8 mouse cellular contexts compared by ENCODE assay signal in genomic region chr3:133092936-133093335, GRCm38 (mm10). TPM values are rescaled to one million over a fixed set of nuclear protein-coding genes. Genes with fewer than 3 reads are reported as not detected.
DNase-seq lines count a peak whose midpoint lies in the region; ATAC-seq lines count a peak whose summit lies in the region.

No protein-coding gene starts in this region.

- peak overlapping the region; percentile 91 for H3K4me3 ChIP-seq in kidney, embryonic 15.5 days (replicated peaks)
- peak overlapping the region; percentile 87 for H3K4me3 ChIP-seq in forebrain, embryonic 10.5 days
- H3K4me3 ChIP-seq in limb, embryonic 13.5 days, result peak overlapping the region; percentile 70
- H3K4me3 ChIP-seq in neural tube, embryonic 13.5 days, result peak overlapping the region; percentile 79

- 81% methylated on average over 1 of the region's 1 CpGs for WGBS in kidney, embryonic 15.5 days
- WGBS in forebrain, embryonic 10.5 days, result 92% methylated on average over 1 of the region's 1 CpGs
- WGBS in limb, embryonic 13.5 days, result 92% methylated on average over 1 of the region's 1 CpGs
- WGBS in neural tube, embryonic 13.5 days, result 87% methylated on average over 1 of the region's 1 CpGs

- no peak overlapping the region for H3K9ac ChIP-seq in kidney, embryonic 15.5 days
- H3K9ac ChIP-seq in limb, embryonic 13.5 days, result peak overlapping the region; percentile 91; the same call in 1 of the 2 replicates
- H3K9ac ChIP-seq in neural tube, embryonic 13.5 days, result peak overlapping the region; percentile 95

- H3K4me1 ChIP-seq in kidney, embryonic 15.5 days, result peaks cover 23% of the 10 kb centered on the region
- peaks cover 35% of the 10 kb centered on the region for H3K4me1 ChIP-seq in forebrain, embryonic 10.5 days
- H3K4me1 ChIP-seq in limb, embryonic 13.5 days, result peaks cover 35% of the 10 kb centered on the region
- peaks cover 34% of the 10 kb centered on the region for H3K4me1 ChIP-seq in neural tube, embryonic 13.5 days (replicated peaks)

- H3K27ac ChIP-seq in kidney, embryonic 15.5 days, result no peak overlapping the region
- no peak overlapping the region for H3K27ac ChIP-seq in forebrain, embryonic 10.5 days
- no peak overlapping the region for H3K27ac ChIP-seq in limb, embryonic 13.5 days
- no peak overlapping the region for H3K27ac ChIP-seq in neural tube, embryonic 13.5 days (replicated peaks)

- DNase-seq in kidney, postnatal 25 days, result no peak
- DNase-seq in forebrain, embryonic 10.5 days (ENCODE audit: extremely low spot score, low spot score), result no peak
- DNase-seq in frontal cortex, adult 2 months (ENCODE audit: extremely low spot score in 1 of 2, low spot score in 1 of 2), result no peak
- no peak for DNase-seq in thymus, postnatal 4 days

- H3K27me3 ChIP-seq in kidney, embryonic 15.5 days, result no peaks in the 10 kb centered on the region
- no peaks in the 10 kb centered on the region for H3K27me3 ChIP-seq in forebrain, embryonic 10.5 days (ENCODE audit: poor library complexity, severe bottlenecking)
- H3K27me3 ChIP-seq in limb, embryonic 13.5 days, result no peaks in the 10 kb centered on the region
- no peaks in the 10 kb centered on the region for H3K27me3 ChIP-seq in neural tube, embryonic 13.5 days

- no peaks in the 10 kb centered on the region for H3K9me3 ChIP-seq in kidney, embryonic 15.5 days (replicated peaks)
- H3K9me3 ChIP-seq in forebrain, embryonic 10.5 days, result no peaks in the 10 kb centered on the region
- H3K9me3 ChIP-seq in limb, embryonic 13.5 days, result no peaks in the 10 kb centered on the region
- no peaks in the 10 kb centered on the region for H3K9me3 ChIP-seq in neural tube, embryonic 13.5 days

- H3K4me2 ChIP-seq in kidney, embryonic 15.5 days, result peak overlapping the region; percentile 66
- H3K4me2 ChIP-seq in limb, embryonic 13.5 days (replicated peaks), result peak overlapping the region; percentile 73
- peak overlapping the region; percentile 66 for H3K4me2 ChIP-seq in neural tube, embryonic 13.5 days

- ATAC-seq in kidney, embryonic 15.5 days (replicated peaks; ENCODE audit: low FRiP score), result no peak
- no peak for ATAC-seq in limb, embryonic 13.5 days (ENCODE audit: low FRiP score, low read depth)
- no peak for ATAC-seq in neural tube, embryonic 13.5 days (ENCODE audit: low read depth)
- no peak for ATAC-seq in CD4-positive, CD25-positive, alpha-beta regulatory T cell, adult 4 months

- peaks cover 12% of the 10 kb centered on the region for H3K36me3 ChIP-seq in kidney, embryonic 15.5 days
- peaks cover 18% of the 10 kb centered on the region for H3K36me3 ChIP-seq in forebrain, embryonic 10.5 days (replicated peaks)
- peaks cover 12% of the 10 kb centered on the region for H3K36me3 ChIP-seq in limb, embryonic 13.5 days
- H3K36me3 ChIP-seq in neural tube, embryonic 13.5 days, result peaks cover 9% of the 10 kb centered on the region

RNA-seq across cellular contexts. Expression of gene Gstcd, which starts 1.1 kb away (rescaled TPM):
- polyA plus RNA-seq in kidney, embryonic 15.5 days (2015; fragmentation: Nextera tagmentation; extraction: Ambion mirVana), result 8.6 and 9.0 TPM in 2 replicates
- polyA plus RNA-seq in forebrain, embryonic 10.5 days (2016; fragmentation: Nextera tagmentation; extraction: Ambion mirVana), result 8.8 and 10.0 TPM in 2 replicates
- polyA plus RNA-seq in limb, embryonic 13.5 days (2015; fragmentation: Nextera tagmentation; extraction: Ambion mirVana), result 7.4 and 7.9 TPM in 2 replicates
- 4.1 and 5.7 TPM in 2 replicates for polyA plus RNA-seq in neural tube, embryonic 13.5 days (2015; fragmentation: Nextera tagmentation; extraction: Ambion mirVana)
- 1 to 10 TPM; 2.1 to 3.8 TPM for polyA plus RNA-seq in CD4-positive, CD25-positive, alpha-beta regulatory T cell, adult 4 months (2017; shearing (Covaris generic))
- polyA plus RNA-seq in frontal cortex, adult 2 months (2012; rRNA removed), result 3.7 and 4.2 TPM in 2 replicates

RNA-seq across cellular contexts. Expression of gene Ints12, which starts 1.3 kb away (rescaled TPM):
- polyA plus RNA-seq in kidney, embryonic 15.5 days (2015; fragmentation: Nextera tagmentation; extraction: Ambion mirVana), result 22.0 and 24.1 TPM in 2 replicates
- 23.7 and 24.5 TPM in 2 replicates for polyA plus RNA-seq in forebrain, embryonic 10.5 days (2016; fragmentation: Nextera tagmentation; extraction: Ambion mirVana)
- polyA plus RNA-seq in limb, embryonic 13.5 days (2015; fragmentation: Nextera tagmentation; extraction: Ambion mirVana), result 25.4 and 25.6 TPM in 2 replicates
- polyA plus RNA-seq in neural tube, embryonic 13.5 days (2015; fragmentation: Nextera tagmentation; extraction: Ambion mirVana), result 18.0 and 21.9 TPM in 2 replicates
- 10 to 100 TPM; 19.8 to 21.9 TPM for polyA plus RNA-seq in CD4-positive, CD25-positive, alpha-beta regulatory T cell, adult 4 months (2017; shearing (Covaris generic))
- polyA plus RNA-seq in frontal cortex, adult 2 months (2012; rRNA removed), result 7.5 and 8.0 TPM in 2 replicates
